Mouse (Mus musculus) spleen, adult 10 weeks (tissue): ENCODE measurements around the gene Atxn7l1. TPM values are rescaled to one million over a fixed set of nuclear protein-coding genes. Genes with fewer than 3 reads are reported as not detected.

Experiments
- polyA plus RNA-seq: library from polyadenylated mRNA; stranded (reverse); fragments of 350-450 nt; fragmentation: Illumina TruSeq; extraction: RNeasy Lipid Tissue Mini Kit (QIAGEN cat#74804); gene quantifications from one replicate; pipeline ENCODE4 v1.2.3, GENCODE M21; 2015; ENCODE audit warnings: low replicate concordance; ENCODE audit not compliant: insufficient read depth

Gene Atxn7l1
- polyA plus RNA-seq = 56.5 TPM

GRCm38 (mm10) chr12:33147497-33148267 lies at the start of gene Atxn7l1:
Atxn7l1 (plus strand) TSS chr12:33147693.

DNA sequence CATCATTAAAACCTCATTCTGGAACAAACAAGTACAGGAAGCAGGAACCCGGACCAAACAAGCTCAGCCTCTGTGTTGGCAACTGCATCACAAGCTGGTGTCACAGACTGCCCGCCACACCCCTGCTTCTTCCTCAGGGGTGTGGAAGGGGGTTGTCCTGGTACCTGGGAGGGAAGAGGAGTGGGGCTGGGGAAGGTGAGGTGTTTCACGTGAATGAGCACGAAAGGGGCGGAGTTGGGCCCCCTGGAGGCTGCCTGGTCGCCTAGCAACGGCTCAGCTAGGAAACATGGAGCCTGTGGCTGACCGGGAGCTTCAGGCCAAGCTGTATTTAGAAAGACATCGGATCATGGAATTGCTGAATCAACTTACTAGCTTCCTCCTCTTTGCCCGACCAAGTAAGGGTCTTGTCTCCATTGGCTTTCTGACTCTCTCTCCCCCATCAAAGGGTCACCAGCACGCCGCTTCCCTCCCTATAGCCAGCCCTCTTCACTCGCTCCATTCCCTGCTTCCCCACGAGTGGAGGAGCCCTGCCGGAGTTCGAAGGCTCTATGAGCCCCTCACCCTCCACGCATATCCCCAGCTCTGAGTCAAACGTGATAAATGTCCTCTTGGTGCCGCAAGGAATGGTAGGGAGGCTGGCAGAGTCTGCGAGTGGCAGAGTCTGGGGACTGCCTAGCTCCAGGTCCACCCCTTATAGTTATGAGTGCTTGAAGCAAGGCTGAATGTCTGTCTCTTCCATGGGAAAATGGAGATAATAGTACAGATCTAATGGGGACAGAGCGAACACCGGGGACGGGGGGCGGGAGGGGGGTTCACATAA lies 247.5 kb downstream of the Atxn7l1 start, which contains the start of gene Efcab10:
TSS of gene Efcab10 (plus strand) at position 51 of the 820 bp plus-strand sequence.

Other genes starting within 250 kb of the Atxn7l1 start
- gene Sypl, start 193.8 kb upstream of the Atxn7l1 start, polyA plus RNA-seq = 113 TPM
- gene Cdhr3, start 54.8 kb upstream of the Atxn7l1 start, polyA plus RNA-seq = 1.3 TPM
- not detected for gene Efcab10, start 247.2 kb downstream of the Atxn7l1 start, polyA plus RNA-seq